Mouse (Mus musculus) adrenal gland, postnatal 4 days (tissue): ENCODE data around the gene Myl3. TPM values are rescaled to one million over a fixed set of nuclear protein-coding genes. Genes with fewer than 3 reads are reported as not detected.
A peak's percentile ranks its signal among the peaks of the same experiment; 100 is the strongest.

Experiments used
- DNase-seq, 2 experiments: peaks; one replicate each; pipeline ENCODE4 v3.0.0; 2021 to 2022; ENCODE audit warnings: low spot score in 2 of 2, mixed read lengths in 2 of 2
- long read RNA-seq, 2 experiments: library from polyadenylated mRNA; stranded (forward); transcript quantifications; one replicate each; pipeline ENCODE4 v2.0.0; 2021
- total RNA-seq, 2 experiments: library from RNA; stranded (reverse); gene quantifications; 2 replicates each; pipeline ENCODE4 v1.2.3; 2021

Gene Myl3
- 1 to 10 TPM; 2.9 to 9.8 TPM for total RNA-seq
- long read RNA-seq, experiment 1, transcript Myl3-201 (7 exons, 937 nt), result major isoform, 5 of 5 reads
- long read RNA-seq, experiment 1, partial matches to known transcripts, result 0 of 5 reads
- long read RNA-seq, experiment 1, other reads (novel, unspliced or antisense), result 0 of 5 reads
- long read RNA-seq, experiment 2, partial matches to known transcripts, result 0 of 2 reads
- long read RNA-seq, experiment 2, other reads (novel, unspliced or antisense), result 0 of 2 reads

DNA sequence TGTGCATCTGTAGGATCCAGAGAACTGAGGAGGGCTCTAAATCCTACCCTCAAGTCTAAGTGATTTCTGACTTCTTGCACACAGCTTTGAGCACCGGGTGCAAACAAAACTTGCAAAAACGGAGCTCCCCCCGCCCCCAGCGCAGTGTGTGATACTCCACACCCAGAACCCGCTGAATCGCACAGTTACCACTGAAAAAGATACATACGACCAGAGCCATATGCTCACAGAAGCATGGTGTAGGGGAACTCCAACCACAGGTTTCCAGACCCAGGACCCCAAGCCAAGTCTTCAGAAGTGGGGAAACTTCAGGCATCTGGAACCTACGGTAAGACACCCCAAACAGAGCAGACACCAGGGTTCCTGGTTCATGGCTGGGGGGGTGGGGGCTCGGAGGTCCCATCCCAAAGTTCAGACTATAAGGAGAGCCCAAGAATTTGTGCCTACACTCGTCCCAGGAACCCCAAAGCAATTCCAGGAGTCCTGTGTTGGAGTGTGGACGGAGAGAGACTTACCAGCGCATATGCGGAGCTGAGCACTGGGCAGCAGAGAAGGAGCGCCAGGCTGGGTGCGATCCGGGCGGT lies at the start of gene Myl3:
TSS of gene Myl3 (plus strand) at position 151 of the 584 bp plus-strand sequence.
- no peak for DNase-seq

DNA sequence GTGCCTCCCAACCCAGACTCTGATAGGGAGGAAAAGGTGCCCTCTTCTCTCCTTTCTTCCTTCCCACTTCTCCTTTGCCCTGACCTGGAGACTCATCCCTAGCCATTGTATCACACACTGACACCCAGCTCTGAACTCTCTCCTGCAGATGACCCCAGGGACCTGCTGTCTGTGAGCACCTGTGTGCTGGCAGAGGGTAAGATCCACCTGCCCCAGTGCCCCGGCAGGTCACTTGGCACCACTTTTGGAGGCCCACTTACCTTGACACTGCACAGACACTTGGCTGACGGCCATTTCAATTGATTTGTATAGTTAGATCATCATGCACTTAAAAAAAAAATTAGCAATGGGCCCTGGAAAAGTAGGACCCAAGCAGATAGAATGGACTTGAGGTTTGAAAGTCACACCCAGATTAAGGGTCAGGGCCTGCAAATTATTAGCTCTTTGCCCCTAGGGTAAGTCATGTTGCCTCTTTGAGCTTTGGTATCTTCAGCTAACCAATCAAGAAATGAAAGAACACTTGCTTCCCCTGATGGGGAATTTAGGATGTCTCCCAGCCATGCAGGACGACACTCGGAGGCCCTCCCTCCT lies 46.4 kb upstream of the Myl3 start:
- DNase-seq, result no peak

DNA sequence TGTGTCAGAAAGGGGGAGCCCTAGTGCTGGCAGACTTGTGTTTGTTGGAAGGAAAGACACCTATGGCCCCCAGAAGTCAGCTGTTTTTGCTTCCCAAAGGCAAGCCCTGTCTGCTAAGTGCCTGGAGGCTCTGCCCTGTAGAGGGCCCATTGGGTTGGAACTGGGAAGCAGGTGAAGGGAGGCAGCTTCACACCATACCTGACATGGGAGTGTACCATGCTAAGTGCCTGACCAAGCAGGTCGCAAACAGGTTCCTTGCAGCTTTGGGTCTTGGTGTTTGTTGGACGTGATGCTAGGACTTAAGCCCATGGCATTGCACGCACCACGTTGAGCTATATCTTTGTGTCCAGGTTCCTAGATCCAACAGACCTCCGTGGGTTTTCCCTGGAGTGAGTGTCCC lies 45.2 kb upstream of the Myl3 start:
- DNase-seq, result no peak

DNA sequence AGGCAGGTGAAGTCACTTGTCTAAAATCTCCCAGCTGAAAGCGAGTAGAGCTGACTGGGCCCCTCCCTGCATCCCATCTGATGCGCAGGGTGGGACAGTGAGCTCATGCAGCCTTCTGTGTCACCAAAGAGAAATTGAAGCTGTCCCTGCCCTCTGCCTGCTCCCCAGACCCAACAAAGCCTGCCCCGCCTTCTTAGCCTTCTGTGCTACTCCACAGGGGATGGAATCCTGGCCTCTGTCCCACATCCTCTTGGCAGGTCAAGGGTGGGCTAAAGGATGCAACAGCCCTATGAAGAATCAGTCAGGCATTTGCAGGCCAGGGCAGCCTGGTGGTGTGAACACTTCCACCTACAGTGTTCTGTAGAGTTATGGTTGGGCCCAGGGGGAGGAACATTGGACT lies 44.2 kb upstream of the Myl3 start:
- DNase-seq, result no peak

DNA sequence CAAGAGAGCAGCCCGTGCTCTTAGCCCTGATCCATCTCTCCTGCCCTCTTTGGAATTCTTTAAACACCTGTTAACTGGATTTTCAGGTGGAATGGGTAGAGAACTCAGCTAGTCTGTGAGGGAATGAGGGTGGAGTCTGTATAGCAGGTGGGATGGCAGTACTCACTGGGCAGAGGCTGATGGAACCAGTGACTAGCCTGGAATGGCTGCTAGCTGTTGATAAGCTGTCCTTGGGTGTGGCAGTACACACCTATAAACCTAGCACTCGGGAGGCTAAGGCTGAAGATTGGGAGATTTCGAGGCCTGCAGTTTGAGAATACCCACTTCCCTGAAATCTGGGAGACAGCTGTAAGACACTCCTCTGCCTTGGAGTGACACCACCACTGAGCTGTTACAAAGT lies 42.1 kb upstream of the Myl3 start:
- no peak for DNase-seq

DNA sequence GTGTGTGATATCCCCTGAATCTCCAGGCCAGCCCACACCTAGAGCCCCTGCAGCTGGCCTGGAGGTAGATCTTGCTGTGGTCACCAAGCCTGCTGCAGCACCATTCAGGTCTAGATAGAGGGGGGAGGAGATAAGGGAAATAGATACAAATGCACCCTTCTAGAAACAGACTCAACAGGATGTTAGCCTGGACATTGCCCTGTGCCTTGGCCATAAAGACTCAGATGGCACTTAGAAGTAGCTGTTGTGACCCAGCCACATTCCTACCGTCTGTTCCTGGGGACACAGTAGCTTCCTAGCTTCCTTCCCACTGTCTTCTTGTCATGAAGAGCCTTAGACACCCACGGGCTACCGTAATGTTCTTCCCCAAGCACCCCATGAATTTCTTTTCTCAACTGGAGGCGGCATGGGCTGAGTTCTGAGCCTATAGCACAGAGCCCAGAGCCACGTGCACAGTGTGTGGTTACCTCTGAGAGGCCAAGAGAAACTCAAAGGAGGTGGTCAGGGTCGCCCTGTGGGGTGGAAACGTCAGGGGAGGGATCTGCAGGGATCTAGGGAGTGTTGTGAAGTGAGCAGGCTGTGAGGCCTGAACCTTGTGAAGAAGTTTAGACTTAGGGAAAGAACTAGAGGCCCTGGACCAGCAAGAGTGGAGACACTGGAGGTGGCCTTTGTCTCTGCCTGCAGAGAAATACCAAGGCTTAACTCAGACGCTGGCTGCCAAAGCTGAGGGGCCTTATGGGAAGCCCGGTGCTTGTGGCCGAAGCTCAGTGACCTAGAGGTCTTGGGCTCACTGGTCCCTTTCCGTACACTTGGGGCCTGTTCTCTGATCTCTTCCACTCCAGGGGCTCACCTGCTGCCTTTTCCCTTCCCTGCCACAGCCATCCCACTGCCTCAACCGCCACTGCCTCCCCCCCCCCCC lies 40.3 kb upstream of the Myl3 start:
- DNase-seq, result no peak

DNA sequence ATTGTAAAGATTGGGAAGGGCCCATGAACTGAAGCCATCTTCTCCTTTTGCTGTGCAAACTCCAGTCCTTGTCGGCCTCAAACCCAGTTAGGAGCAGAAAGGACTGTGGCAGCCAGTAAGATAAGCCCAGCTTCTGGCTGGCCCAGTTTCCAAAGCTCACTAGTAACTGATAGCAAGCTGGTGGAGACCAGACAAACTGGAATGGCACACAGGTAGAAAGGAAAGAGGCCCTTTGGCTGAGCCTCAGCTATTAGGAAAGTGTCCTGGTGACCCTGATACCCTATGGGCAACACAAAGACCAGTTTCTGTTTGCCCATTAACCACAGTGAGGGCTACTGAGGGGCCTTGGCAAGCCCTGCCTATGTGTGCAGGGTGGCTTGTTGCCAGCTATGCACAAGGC lies 38.8 kb upstream of the Myl3 start:
- DNase-seq, result no peak

DNA sequence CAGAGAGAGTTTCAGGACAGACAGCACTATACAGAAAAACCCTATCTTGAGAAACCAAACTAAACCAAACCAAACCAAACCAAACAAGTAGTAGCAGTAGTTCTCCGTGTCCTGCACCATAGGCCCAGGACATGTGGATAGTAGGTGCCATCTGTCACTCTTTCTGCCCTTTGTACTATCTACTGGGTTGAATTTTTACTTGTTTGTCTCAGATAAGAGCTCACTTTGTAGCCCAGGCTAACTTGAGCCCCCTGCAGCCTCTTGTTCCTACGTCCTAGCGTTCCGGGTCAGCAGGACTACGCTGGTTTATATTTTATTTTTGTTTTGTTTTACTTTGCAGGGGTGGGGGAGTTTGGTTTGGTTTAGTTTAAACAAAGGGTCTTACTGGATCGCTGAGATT lies 37.7 kb upstream of the Myl3 start:
- DNase-seq, result no peak

DNA sequence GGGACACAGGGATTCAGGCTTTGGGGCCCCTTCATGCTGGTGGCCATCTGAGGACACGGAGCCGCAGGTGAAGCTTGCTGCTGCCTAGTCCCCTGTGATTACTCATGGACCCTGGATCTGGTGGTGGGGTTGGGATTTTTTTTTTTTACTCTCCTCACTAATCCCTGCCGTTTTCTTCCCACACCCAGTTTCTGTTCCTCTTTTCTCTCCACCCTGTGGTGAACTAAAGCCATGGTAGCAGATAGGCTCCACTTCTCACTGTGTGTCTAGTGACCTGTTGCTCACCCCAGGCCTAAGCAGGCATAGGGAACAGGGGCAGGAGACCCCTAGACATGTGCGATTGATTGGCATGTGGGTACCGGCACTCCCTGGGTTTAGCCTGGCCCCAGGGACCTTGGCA lies 34.9 kb upstream of the Myl3 start:
- DNase-seq, result no peak

DNA sequence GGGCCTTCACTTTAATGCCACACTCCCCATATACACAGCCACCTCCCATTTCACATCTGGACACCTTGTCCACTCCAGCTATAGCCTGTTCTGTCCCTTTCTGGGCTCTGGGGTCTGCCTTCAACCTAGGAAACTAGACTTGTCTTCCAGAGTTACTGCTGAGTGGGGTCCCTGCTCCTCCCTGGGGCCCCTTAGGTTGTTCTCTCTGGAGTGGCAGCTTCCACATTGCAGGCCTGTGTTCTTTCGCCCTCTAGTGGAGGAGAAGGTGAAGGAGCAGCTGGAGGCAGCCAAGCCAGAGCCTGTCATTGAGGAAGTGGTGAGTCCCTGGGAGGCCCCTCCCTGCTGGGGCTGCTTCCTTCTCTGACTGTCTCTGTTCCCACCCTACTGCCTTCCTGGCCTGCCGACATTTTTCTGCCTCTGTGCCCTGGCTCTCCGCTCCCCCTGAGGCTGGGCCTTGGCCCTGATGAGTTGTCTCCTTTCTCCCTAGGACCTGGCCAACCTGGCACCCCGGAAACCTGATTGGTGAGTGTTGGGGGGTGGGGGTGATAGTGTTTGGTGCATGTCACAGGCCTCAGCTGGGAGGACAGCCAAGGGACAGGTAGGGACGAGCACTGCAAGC lies 31.9 kb upstream of the Myl3 start:
- peak; percentile 23 to 56 for DNase-seq

DNA sequence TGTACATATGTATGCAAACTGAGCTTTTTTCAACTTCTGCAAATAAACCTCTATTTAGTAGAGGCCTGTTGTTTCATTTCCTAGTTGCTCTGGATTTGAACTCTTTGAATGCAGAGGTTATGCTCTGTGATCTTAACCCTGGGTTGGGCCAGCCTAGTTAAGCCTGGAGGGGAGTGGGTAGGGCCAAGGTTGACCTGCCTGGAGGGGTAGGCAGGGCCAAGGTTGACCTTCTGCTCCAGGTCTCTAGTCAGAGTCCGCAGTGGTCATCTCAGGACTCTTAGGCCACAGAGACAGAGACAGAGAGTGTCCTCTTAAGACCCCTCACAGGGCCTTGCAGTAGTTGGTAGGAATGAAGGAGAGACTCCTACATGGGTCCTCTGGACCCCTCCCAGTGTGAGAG lies 30.1 kb upstream of the Myl3 start:
- no peak for DNase-seq

DNA sequence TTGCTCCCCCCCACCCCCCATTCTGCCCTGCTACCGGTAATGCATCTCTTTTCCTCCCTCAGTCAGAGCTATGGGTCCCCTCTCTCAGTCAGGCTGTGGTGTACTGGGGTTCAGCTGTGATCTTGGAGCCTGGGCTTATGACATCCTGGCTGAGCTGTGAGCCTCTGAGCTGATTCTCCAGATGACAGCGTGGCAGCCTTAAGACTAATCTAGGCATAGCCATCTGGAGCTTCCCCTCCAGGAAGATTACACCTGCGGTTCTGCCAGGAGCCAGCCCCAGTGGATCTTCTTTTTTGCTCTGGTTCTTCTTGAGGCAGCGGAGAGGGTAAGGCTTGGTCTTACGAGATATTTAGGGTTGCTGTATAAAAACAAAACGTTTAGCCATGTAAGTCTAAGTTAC lies 29.7 kb upstream of the Myl3 start:
- DNase-seq, result no peak

DNA sequence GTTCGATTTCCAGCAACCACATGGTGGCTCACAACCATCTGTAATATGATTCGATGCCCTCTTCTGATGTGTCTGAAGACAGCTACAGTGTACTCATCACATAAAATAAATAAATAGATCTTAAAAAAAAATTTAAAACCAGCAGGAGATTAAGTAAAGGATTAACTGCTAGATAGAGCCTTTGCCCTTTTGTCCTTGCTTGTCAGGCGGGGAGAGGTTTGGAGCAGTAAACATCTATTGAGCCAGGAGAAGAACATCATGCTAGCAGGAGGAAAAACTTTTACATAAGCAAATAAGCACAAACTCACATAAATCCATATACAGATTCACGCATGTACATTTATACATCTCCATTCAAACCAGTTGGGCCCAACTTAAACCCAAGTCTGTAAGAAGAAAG lies 29.1 kb upstream of the Myl3 start:
- DNase-seq, result no peak

DNA sequence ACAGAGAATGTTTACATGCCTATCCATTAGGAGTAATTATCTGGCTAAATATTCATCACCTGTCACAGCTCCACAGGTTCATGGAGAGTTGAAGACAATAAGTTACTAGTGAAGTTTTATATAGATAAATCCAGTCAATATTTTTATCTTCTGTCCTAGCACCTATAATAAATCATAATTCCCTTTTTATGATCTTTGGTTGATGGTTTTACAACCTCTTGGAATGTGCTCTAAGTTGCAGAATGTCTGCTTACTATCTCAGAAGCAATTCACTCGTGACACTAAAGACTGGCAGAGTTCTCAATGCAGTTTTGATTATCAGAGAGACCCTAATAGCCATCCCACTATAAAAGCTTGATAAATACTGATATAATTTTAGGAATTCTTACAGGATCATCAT lies 28.3 kb upstream of the Myl3 start:
- no peak for DNase-seq

DNA sequence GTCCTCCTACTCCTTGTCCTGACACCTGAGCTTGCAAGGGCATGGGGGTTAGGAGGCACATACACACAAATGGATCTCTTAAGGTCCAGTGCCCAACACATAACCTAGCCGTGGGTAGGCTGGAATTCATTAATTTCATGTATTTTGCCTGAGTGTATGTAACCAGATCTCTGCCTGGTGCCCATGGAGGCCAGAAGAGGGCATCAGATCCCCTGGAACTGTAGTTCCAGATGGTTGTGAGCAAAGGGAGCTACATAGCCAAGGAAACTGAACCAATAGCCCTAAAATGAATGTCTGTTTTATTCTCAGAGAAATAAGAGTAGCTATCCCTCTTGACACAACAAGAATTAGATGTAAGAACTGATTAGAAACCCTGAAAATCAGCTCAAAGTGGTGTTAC lies 26.2 kb upstream of the Myl3 start:
- no peak for DNase-seq

DNA sequence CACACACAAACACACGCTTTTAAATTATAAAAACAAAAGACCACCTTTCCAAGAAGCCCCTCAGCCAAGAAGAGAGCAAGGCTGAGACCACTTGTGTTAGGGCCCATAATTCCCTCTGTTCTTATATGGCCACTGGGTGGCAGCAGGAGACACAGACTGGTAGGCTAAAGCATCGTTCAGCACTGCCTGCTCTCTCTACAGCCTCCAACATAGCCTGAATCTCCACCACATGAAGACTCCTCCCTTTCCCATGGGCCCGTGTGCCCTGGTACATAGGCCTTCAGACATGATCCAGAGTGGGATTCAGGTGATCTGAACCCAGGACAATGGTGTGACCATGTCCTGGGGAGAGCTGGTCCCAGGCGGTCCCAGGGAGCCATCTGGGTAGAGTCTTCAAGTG lies 24.9 kb upstream of the Myl3 start:
- DNase-seq, result peak in 1 of 2 experiments; percentile 36

DNA sequence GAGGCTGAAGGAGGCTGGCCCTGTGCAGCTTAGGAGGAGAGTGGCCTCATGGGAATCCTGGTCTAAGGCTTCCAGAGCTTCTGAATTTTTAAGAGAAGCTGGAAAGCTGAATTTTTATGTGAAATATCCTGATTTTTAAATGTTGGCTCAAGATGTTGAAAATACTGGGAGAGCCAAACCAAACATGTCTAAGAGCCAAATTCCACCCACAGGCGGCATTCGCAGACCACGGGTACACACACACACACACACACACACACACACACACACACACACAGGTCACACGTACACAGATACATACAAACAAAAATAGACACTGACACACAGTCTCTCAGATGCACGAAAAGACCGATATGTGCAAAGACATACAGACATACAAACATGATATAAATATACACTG lies 23.6 kb upstream of the Myl3 start:
- no peak for DNase-seq

DNA sequence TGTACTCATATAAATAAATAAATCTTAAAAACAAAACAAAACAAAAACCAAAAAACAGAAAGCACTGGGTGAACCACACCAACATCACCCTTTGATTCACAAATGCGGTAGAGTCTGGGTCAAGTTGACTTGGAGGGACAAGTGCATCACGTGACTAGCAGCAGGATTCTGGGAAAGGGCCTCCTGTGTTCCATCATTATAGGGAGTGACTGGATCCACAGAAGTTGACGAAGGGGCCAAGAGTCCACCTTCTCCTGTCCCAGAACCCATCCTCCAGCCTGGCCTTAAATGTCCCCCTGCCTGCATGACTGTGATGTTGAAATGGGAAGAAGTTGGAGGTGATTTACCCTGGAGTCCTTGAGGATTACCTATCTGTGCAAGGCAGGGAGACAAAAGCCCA lies 22.9 kb upstream of the Myl3 start:
- DNase-seq, result no peak

DNA sequence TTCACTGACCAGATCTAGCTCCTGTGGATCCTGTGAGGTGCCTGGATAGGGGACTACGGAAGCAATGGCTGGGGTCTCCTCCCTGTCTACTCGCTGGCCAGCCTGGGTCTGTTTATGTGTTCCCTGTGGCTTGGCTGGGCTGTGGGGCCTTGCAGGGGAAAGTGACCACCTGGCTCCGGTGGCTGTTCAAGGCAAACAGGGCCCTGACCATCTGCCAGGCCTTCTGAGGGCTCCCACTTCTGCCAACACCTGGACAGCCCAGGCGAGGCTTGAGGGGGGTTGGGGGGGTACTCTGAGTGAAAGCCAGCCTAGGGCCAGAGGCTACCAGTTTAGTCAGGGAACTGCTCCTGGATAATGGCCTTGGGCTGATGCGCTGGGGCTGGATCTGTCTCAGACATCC lies 21.7 kb upstream of the Myl3 start:
- DNase-seq, result no peak

DNA sequence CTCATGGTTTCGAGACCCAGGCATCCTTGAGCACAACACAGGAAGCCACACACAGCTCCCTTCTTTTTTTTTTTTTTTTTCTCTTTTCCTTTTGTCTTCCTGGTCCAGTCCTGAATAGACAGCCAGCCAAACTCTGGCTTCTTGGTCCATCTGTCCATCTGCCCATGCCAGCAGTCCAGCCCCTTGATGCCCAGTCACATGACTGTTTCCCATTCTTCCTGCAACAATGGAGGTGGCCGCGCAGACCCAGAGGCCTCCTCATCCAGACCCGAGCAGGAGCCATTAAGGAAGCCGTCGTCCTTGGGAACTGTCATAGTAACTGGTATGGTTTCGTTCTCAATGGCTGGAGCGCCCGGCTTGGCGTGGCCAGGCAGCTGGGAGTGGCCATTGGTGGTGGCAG lies 19.6 kb upstream of the Myl3 start:
- no peak for DNase-seq

DNA sequence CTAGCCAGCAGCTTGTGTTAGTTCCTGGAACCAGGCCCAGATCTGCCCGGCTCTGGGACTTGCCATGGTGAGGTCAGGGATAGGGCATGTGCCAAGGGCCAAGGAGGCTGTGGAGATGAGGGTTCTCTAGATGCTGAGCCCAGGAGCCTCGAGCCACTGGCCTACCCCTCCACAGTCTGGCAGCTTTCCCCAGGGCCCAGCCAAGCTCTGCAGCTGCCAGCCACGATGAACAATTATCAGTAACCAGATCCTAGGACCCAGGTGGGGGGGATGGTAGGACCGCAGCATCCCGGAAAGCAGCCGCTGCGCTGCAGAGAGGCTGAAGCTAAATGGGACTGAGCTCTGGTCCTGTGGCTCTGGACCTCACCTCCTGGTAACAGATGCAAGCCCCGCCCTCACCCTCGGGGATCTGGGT lies 15.9 kb upstream of the Myl3 start:
- DNase-seq, result no peak

DNA sequence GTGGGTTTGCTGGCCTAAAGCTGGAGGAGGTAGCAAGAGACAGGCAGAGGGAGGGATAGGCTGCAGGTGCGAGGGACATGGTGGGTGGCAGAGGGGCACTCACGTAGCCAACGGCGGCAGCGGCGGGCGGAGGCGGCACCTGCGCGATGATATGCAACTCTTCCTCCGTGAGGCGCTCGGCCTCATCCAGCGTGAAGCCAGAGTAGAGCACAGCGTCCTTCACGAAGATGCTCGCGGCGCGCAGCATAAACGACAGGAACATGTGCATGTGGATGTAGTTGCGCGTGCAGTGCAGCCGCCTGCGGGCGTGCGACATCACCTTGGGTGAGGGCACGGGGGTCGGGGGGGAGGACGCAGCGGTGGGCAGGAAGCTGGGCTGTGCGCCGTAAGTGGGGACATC lies 14.8 kb upstream of the Myl3 start:
- DNase-seq, result no peak
